8 mouse cellular contexts compared by ENCODE assay signal in the genomic region with DNA sequence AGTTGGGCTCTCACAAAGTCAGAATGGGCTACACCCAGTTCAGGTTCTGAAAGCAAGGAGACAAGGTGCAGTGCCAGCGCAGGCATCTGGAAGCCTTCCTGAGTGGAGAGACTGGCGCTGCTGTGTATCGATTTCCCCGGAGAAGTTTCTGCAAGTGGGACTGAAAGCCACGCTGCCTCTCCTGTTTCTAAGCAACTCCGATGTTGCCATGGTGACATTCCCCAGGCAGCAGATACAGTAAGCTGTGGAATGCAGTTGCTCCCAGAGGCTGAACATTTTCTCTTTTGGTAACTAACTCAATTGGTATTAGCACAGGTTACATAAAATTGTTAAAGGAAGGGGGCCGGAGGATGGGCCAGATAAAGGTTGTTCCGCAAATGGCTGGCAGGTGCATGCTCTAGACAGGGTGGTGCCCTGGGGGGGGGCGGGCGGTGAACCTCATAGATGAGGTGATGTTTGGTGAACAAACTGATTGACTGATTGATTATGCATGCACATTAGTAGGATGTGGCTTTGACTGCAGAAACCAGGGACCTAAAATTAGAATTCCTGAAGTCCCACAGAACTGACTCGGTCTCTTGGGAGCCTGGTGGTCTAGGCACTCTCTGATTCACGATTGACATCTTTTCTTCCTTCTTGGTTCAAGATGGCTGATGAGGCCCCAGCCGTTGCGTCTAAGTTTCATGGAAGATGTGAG. TPM values are rescaled to one million over a fixed set of nuclear protein-coding genes. Genes with fewer than 3 reads are reported as not detected.
DNase-seq lines count a peak whose midpoint lies in the region; ATAC-seq and TF ChIP-seq lines count a peak whose summit lies in the region.

No protein-coding gene starts in this region.

- H3K4me2 ChIP-seq in lung, embryonic 16.5 days (ENCODE audit: low read depth, low read length) = 0 out of 2 replicates have a peak overlapping the region, but pooled peaks have one; percentile 23
- 0 out of 2 replicates have a peak overlapping the region, but pooled peaks have one; percentile 5 for H3K4me2 ChIP-seq in liver, embryonic 13.5 days

- DNase-seq in lung, adult 2 months = no peak
- peak; percentile 83 for DNase-seq in embryo, embryonic 10 days (ENCODE audit: low spot score)
- peak; percentile 87 for DNase-seq in heart, embryonic 10.5 days (ENCODE audit: low spot score)
- DNase-seq in kidney, postnatal 25 days = peak; percentile 73 to 74
- DNase-seq in liver, embryonic 13.5 days = no peak
- peak; percentile 93 to 96 for DNase-seq in right cerebral cortex, postnatal 10 days (ENCODE audit: low spot score in 2 of 2)
- DNase-seq in thymus, postnatal 0 days (ENCODE audit: low spot score) = no peak

- no peaks in the 10 kb centered on the region for H3K36me3 ChIP-seq in lung, embryonic 16.5 days (ENCODE audit: control insufficient read depth, insufficient read depth, low read length)
- H3K36me3 ChIP-seq in heart, embryonic 10.5 days = peaks cover 4% of the 10 kb centered on the region; the same call in 1 of the 2 replicates
- peaks cover 5% of the 10 kb centered on the region; the same call in 1 of the 2 replicates for H3K36me3 ChIP-seq in liver, embryonic 13.5 days

- no peak overlapping the region for H3K4me3 ChIP-seq in lung, embryonic 16.5 days (ENCODE audit: low read length)
- H3K4me3 ChIP-seq in lung, adult 2 months (replicated peaks; ENCODE audit: extremely low read depth, low read depth, low read length) = no peak overlapping the region
- peak overlapping the region; percentile 25; the same call in 1 of the 2 replicates for H3K4me3 ChIP-seq in heart, embryonic 10.5 days
- no peak overlapping the region for H3K4me3 ChIP-seq in liver, embryonic 13.5 days (replicated peaks)

- H3K27ac ChIP-seq in lung, embryonic 16.5 days (ENCODE audit: low read length) = no peak overlapping the region
- no peak overlapping the region for H3K27ac ChIP-seq in heart, embryonic 10.5 days
- H3K27ac ChIP-seq in liver, embryonic 13.5 days = 0 out of 2 replicates have a peak overlapping the region, but pooled peaks have one; percentile 15

- no peak for ATAC-seq in lung, embryonic 16.5 days (ENCODE audit: low read depth)
- no peak for ATAC-seq in liver, embryonic 13.5 days (ENCODE audit: low read depth)

- WGBS in lung, embryonic 16.5 days = 53% methylated on average over 14 of the region's 14 CpGs
- WGBS in lung, adult 2 months = 64% methylated on average over 14 of the region's 14 CpGs
- WGBS in heart, embryonic 10.5 days = 61% methylated on average over 14 of the region's 14 CpGs
- 78% methylated on average over 14 of the region's 14 CpGs for WGBS in liver, embryonic 13.5 days (ENCODE audit: insufficient replicate concordance)

- H3K9me3 ChIP-seq in lung, embryonic 16.5 days (ENCODE audit: control insufficient read depth, low read length) = no peaks in the 10 kb centered on the region
- no peaks in the 10 kb centered on the region for H3K9me3 ChIP-seq in heart, embryonic 10.5 days
- H3K9me3 ChIP-seq in liver, embryonic 13.5 days (replicated peaks) = no peaks in the 10 kb centered on the region

- no peak overlapping the region for H3K9ac ChIP-seq in lung, embryonic 16.5 days (ENCODE audit: low read length)
- no peak overlapping the region for H3K9ac ChIP-seq in liver, embryonic 13.5 days

- peaks cover 34% of the 10 kb centered on the region for H3K4me1 ChIP-seq in lung, embryonic 16.5 days (replicated peaks; ENCODE audit: control insufficient read depth, insufficient read depth, low read length)
- peaks cover 30% of the 10 kb centered on the region for H3K4me1 ChIP-seq in lung, adult 2 months (ENCODE audit: control insufficient read depth, insufficient read depth, low read length)
- H3K4me1 ChIP-seq in heart, embryonic 10.5 days = peaks cover 76% of the 10 kb centered on the region
- peaks cover 91% of the 10 kb centered on the region for H3K4me1 ChIP-seq in liver, embryonic 13.5 days (replicated peaks)

- no peak for TF ChIP-seq POLR2A in lung, adult 2 months (IDR thresholded peaks at IDR 0.05; ENCODE audit: borderline replicate concordance, extremely low read depth, low read depth, low read length)

- TF ChIP-seq CTCF in lung, adult 2 months (IDR thresholded peaks at IDR 0.05; ENCODE audit: insufficient read depth, low read length) = no peak

- peaks cover 10% of the 10 kb centered on the region; the same call in 1 of the 2 replicates for H3K27me3 ChIP-seq in lung, embryonic 16.5 days (ENCODE audit: control insufficient read depth, insufficient read depth, low read depth, low read length)
- no peaks in the 10 kb centered on the region for H3K27me3 ChIP-seq in heart, embryonic 10.5 days (ENCODE audit: insufficient read depth, poor library complexity, severe bottlenecking)
- H3K27me3 ChIP-seq in liver, embryonic 13.5 days = no peaks in the 10 kb centered on the region

RNA-seq across cellular contexts. Expression of a gene that starts 8.4 kb away (rescaled TPM):
- polyA plus RNA-seq in lung, embryonic 16.5 days (2015; fragmentation: Nextera tagmentation; extraction: Ambion mirVana) = 131 and 132 TPM in 2 replicates
- 993 and 1,289 TPM in 2 replicates for polyA plus RNA-seq in lung, adult 2 months (2012; rRNA removed)
- polyA plus RNA-seq in heart, embryonic 10.5 days (2016; fragmentation: Nextera tagmentation; extraction: Ambion mirVana) = 74.3 and 75.2 TPM in 2 replicates
- 52.6 and 54.5 TPM in 2 replicates for polyA plus RNA-seq in liver, embryonic 13.5 days (2015; fragmentation: Nextera tagmentation; extraction: Ambion mirVana)
- 203 and 207 TPM in 2 replicates for polyA plus RNA-seq in thymus, postnatal 0 days (2015; fragmentation: Nextera tagmentation; extraction: Ambion mirVana)

Comparison
In these comparisons a context has a peak if more than half of its experiments do, and no peak if none do; other contexts are left out.
1. DNase-seq: peak in embryo, embryonic 10 days (single experiment), heart, embryonic 10.5 days (single experiment), kidney, postnatal 25 days (2 of 2) and right cerebral cortex, postnatal 10 days (2 of 2); none in lung, adult 2 months (single experiment), liver, embryonic 13.5 days (single experiment) and thymus, postnatal 0 days (single experiment).